Mouse (Mus musculus) layer of hippocampus, adult 18-20 months (tissue): ENCODE measurements around the gene Nsun4. TPM values are rescaled to one million over a fixed set of nuclear protein-coding genes. Genes with fewer than 3 reads are reported as not detected.
A peak's percentile ranks its signal among the peaks of the same experiment; 100 is the strongest.

Experiments used
- DNase-seq, 2 experiments: peaks; one replicate each; pipeline ENCODE4 v3.0.0; 2022; ENCODE audit warnings: low spot score in 2 of 2
- total RNA-seq, 2 experiments: library from RNA; stranded (reverse); gene quantifications; 2 replicates each; pipeline ENCODE4 v1.2.3; 2021

The Nsun4 gene
- total RNA-seq, 2 experiments from 2014 or later: 9.6 TPM

DNA sequence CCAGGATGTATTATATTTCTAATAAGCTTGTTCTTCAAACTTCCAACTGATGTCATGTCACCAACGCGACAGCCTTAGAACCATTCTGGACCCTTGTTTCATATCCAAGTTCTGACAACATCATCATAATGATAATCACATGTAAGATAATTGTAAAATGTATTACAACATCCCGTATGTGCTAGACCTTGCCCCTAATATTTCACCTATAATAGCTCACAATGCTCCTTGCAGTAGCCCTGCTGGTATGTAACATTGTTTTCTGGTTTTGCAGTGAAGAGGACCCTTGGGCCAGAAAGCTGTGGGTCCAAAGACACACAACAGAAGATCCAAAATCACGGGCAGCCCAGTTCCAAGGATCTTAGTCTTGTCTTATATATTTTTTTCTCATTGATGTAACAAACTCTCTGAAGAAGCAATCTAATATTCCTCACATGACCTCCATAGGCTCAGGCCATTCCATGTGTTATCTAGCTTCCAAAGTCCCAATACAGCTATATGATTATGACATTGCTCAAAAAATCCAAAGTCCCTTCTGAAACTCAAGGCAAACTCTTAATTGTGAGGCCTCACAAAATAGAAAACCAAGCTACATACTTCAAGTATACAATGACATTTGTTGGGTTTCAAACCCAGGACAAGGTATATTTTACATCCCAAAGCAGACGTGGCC is 65.7 kb downstream of the Nsun4 start:
- DNase-seq: no peak

DNA sequence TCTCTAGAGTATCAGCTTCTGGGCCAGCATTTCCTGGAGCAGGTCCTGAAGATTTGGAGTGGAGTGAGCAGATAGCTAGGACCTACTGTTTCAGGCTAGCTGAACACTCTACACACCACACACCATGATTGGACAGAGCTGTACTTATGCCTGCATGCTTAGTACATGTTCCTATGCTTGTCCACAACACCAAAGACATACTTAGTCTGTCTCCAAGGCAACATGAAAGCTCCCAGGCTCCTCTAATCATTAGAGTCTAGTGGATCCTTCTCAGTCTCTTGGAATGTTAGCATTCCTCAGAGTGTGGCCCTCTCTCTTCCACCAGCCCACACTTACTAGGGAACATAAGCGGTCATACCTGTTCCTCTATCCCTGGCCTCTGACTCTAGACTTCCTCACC is 66.2 kb downstream of the Nsun4 start:
- no peak for DNase-seq

DNA sequence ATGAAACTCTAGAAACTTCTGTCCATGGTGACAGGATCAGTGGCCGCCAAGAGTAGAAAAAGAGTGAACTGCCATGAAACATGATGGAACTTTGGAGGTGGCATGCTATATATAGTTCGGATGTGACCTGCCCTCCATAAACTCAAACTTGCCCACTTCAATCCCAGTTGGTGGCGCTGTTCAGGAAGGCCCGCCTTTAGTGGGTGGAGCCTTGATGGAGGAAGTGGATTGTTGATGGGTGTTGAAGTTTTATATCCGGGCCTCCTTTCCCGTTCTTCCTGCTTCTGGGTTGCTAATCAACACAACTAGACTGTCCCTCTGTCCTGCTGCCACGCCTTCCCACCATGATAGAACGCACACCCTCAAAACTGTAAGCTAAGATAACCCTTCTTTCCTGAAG is 68.7 kb downstream of the Nsun4 start:
- no peak for DNase-seq

DNA sequence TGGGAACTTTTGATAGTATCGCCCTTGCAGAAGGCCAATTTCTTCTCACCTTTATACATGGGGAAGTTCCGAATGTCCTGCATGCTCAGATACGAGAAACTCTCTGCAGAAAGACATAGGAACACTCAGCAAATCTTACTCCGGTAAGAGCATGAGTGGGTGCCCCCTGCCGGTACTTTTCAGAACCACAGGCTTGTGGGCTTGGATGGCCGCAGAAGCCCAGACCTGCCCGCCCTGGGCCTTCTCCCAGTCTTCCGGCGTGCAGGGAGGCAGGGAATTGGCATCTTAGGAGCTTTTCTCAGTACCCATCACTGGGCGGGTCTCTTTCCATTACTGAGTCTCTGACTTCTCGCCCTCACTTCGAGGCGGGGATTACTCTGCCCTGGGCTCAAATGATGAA is 69.6 kb downstream of the Nsun4 start:
- DNase-seq: peak; percentile 50 to 88

Other genes starting within 250 kb of the Nsun4 start
- 1 to 10 TPM; 4.0 to 6.5 TPM for gene Mob3c, start 225.8 kb downstream of the Nsun4 start, total RNA-seq
- 10 to 100 TPM; 40.4 to 45.2 TPM for gene Mknk1, start 214.7 kb downstream of the Nsun4 start, total RNA-seq
- gene Kncn, start 169.5 kb downstream of the Nsun4 start, total RNA-seq: under 1 TPM in 1 of 2 experiments, not detected in 1; 0.30 TPM
- under 1 TPM in 1 of 2 experiments, not detected in 1; 0.20 TPM for gene 6430628N08Rik, start 163.2 kb downstream of the Nsun4 start, total RNA-seq
- not detected for gene Dmbx1, start 114.0 kb downstream of the Nsun4 start, total RNA-seq
- 100 to 1,000 TPM; 136 to 145 TPM for gene Faah, start 36.0 kb downstream of the Nsun4 start, total RNA-seq
- 100 to 1,000 TPM; 395 to 403 TPM for gene Uqcrh, start 21.2 kb upstream of the Nsun4 start, total RNA-seq
- gene Lrrc41, start 21.4 kb upstream of the Nsun4 start, total RNA-seq: 10 to 100 TPM; 46.2 to 50.1 TPM
- gene Rad54l, start 69.8 kb upstream of the Nsun4 start, total RNA-seq: under 1 TPM; 0.33 to 0.35 TPM
- 10 to 100 TPM; 67.5 to 68.1 TPM for gene Pomgnt1, start 70.0 kb upstream of the Nsun4 start, total RNA-seq
- gene Lurap1, start 97.5 kb upstream of the Nsun4 start, total RNA-seq: 10 to 100 TPM; 22.9 to 24.6 TPM
- not detected for gene Tspan1, start 113.7 kb upstream of the Nsun4 start, total RNA-seq
- not detected for gene 1700042G07Rik, start 119.5 kb upstream of the Nsun4 start, total RNA-seq
- 1 to 10 TPM; 1.5 to 3.6 TPM for gene Gm49337, start 119.5 kb upstream of the Nsun4 start, total RNA-seq
- 10 to 100 TPM; 31.3 to 34.3 TPM for gene Pik3r3, start 167.7 kb upstream of the Nsun4 start, total RNA-seq